Mouse (Mus musculus) megakaryocyte, embryonic 14.5 days (primary cell): ENCODE data around the gene Tex30. TPM values are rescaled to one million over a fixed set of nuclear protein-coding genes. Genes with fewer than 3 reads are reported as not detected.

Experiments used
- H3K27me3 ChIP-seq: replicated peaks from 2 replicates; pipeline ENCODE3; 2012; ENCODE audit warnings: inconsistent platforms
- H3K36me3 ChIP-seq: replicated peaks from 2 replicates; pipeline ENCODE3; 2012; ENCODE audit warnings: low read length, inconsistent platforms, mixed read lengths
- H3K4me1 ChIP-seq: 2 replicates; pipeline ENCODE4 v1.6.1; 2012; ENCODE audit warnings: inconsistent platforms
- H3K4me3 ChIP-seq: replicated peaks from 2 replicates; pipeline ENCODE3; 2012; ENCODE audit warnings: moderate library complexity, mild to moderate bottlenecking, inconsistent platforms
- H3K9me3 ChIP-seq: 2 replicates; pipeline ENCODE4 v1.6.1; 2012; ENCODE audit warnings: inconsistent platforms
- FLI1 ChIP-seq: IDR thresholded peaks from 2 replicates; pipeline ENCODE4 v1.6.1; 2012; ENCODE audit warnings: low read length, inconsistent platforms, mixed read lengths
- GATA1 ChIP-seq: IDR thresholded peaks from 3 replicates; pipeline ENCODE4 v1.6.1; 2012; ENCODE audit warnings: mixed read lengths, low read length, inconsistent platforms, borderline replicate concordance
- polyA plus RNA-seq: library from polyadenylated mRNA; stranded (reverse); fragments of >175 nt; gene quantifications from 2 replicates; pipeline ENCODE4 v1.2.3, GENCODE M21; 2012; ENCODE audit warnings: low replicate concordance; ENCODE audit not compliant: insufficient read depth

The Tex30 gene
- polyA plus RNA-seq, 1 experiment = 3.0 TPM

GRCm38 (mm10) chr1:44119201-44120073 lies 17.2 kb upstream of the Tex30 start:
- peak overlapping the region; percentile 100 for H3K4me3 ChIP-seq
- TF ChIP-seq GATA1 (no peak), FLI1 (no peak)
- no peaks in the 10 kb centered on the region for H3K9me3 ChIP-seq
- peaks cover 38% of the 10 kb centered on the region for H3K36me3 ChIP-seq
- H3K27me3 ChIP-seq = no peaks in the 10 kb centered on the region
- peaks cover 37% of the 10 kb centered on the region for H3K4me1 ChIP-seq

GRCm38 (mm10) chr1:44118239-44119054 lies 16.2 kb upstream of the Tex30 start, which contains the start of the genes Kdelc1 and Bivm:
Kdelc1 (minus strand) TSS chr1:44118808.
Bivm (plus strand) TSS chr1:44118957.
- Histone ChIP-seq H3K4me3 (peak within 1 kb of the TSS; percentile 100), H3K36me3 (peaks cover 39% of the 10 kb centered on the region), H3K4me1 (peaks cover 37% of the 10 kb centered on the region), H3K27me3 (no peaks in the 10 kb centered on the region), H3K9me3 (no peaks in the 10 kb centered on the region)
- TF ChIP-seq GATA1 (no peak), FLI1 (no peak)

DNA sequence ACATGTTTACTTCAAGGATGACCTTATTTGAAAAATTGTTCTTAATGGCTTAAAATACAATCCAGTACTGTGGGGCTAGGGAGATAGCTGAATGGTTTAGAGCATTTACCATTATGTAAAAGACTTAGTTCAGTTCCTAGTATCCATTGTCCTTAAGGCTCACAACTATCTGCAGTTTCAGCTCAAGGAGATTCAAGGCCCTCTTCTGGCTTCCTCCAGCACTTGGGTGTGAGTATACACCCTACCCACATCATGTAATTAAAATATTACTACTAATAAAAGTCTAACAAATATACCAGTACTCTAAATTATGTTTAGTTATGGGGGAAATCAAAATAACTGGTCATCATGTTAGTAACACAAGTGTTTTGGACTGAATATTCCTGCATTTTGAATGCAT lies 15.3 kb upstream of the Tex30 start:
- peaks cover 33% of the 10 kb centered on the region for H3K4me1 ChIP-seq
- no peaks in the 10 kb centered on the region for H3K27me3 ChIP-seq
- H3K4me3 ChIP-seq = peak overlapping the region; percentile 100
- TF ChIP-seq GATA1 = no peak
- TF ChIP-seq FLI1 = no peak
- H3K9me3 ChIP-seq = no peaks in the 10 kb centered on the region
- peaks cover 45% of the 10 kb centered on the region for H3K36me3 ChIP-seq

- Histone ChIP-seq H3K4me3 (peak overlapping the region; percentile 85), H3K27me3 (no peaks in the 10 kb centered on the region), H3K4me1 (peaks cover 5% of the 10 kb centered on the region), H3K9me3 (no peaks in the 10 kb centered on the region), H3K36me3 (peaks cover 35% of the 10 kb centered on the region)
- TF ChIP-seq FLI1 (no peak), GATA1 (no peak)
These were observed 698 bp upstream of the Tex30 start for GRCm38 (mm10) chr1:44102939-44103338.

DNA sequence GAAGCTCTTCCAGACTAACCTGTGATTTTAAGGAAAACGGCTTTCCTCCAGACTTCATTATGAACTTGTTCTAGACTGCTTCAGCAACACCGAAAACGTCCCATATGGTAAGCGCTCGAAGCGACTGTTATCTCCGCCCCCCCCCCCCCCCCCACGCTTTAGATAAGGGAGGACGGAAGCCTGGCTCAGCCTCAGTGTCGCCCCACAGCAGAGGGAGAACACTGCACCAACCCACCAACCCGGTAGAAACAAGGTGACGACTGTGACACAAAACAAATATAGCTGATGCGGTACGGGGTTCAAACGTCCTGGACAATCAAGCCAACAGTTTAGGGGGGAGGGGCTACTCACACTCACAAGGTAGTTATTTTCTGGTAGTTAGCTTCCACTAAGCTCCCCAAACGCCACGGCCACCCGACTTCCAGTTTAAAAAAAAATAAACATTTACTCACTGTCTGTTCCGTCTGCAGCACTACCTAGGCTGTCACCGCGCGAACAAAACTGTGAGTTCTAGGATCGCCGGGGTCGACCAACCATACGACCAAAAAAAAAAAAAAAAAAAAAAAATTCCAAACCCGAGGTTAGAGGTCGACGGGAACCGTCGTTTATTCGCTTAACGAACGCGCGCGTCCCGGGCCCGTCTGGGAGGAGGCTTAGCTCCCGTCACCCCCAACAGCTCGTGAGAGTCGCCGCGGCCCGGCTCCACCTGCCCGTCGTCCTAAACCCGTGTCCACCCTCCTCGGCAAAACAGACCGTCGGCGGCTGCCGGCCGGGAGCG lies 604 bp downstream of the Tex30 start:
- peaks cover 5% of the 10 kb centered on the region for H3K4me1 ChIP-seq
- H3K36me3 ChIP-seq = peaks cover 28% of the 10 kb centered on the region
- H3K27me3 ChIP-seq = no peaks in the 10 kb centered on the region
- TF ChIP-seq GATA1 (no peak), FLI1 (no peak)
- peak overlapping the region; percentile 97 for H3K4me3 ChIP-seq
- H3K9me3 ChIP-seq = no peaks in the 10 kb centered on the region

- Histone ChIP-seq H3K27me3 (no peaks in the 10 kb centered on the region), H3K4me1 (peaks cover 3% of the 10 kb centered on the region; the same call in 1 of the 2 replicates), H3K4me3 (no peak overlapping the region), H3K36me3 (no peaks in the 10 kb centered on the region), H3K9me3 (no peaks in the 10 kb centered on the region)
- no peak for TF ChIP-seq FLI1
- no peak for TF ChIP-seq GATA1
These were observed 37.6 kb downstream of the Tex30 start for GRCm38 (mm10) chr1:44064625-44065024.

DNA sequence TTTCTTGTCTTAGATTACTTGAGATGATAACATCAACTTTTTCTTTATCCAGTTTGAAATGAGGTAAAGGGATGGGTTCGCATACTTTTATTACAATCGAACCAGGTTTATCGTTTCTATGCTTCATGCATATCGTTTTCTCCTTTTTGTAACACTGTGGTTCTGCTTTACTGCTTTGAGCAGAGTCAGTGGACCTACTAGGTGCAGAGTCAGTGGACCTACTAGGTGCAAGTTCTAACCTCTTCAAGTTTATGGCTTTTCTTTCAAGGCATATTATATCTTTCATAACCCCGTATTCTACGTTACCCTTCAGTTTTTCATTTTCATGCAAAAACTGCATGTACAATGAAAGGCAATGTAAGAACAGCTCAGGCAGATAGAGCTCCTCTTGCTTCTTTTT lies 38.8 kb downstream of the Tex30 start:
- Histone ChIP-seq H3K4me1 (peaks cover 3% of the 10 kb centered on the region; the same call in 1 of the 2 replicates), H3K27me3 (no peaks in the 10 kb centered on the region), H3K4me3 (no peak overlapping the region), H3K36me3 (no peaks in the 10 kb centered on the region), H3K9me3 (no peaks in the 10 kb centered on the region)
- TF ChIP-seq GATA1 = no peak
- no peak for TF ChIP-seq FLI1

GRCm38 (mm10) chr1:44061836-44062235 lies 40.4 kb downstream of the Tex30 start, which contains the start of gene Gm8251:
Gm8251 (minus strand) TSS chr1:44061936.
- H3K27me3 ChIP-seq = no peaks in the 10 kb centered on the region
- no peaks in the 10 kb centered on the region for H3K9me3 ChIP-seq
- TF ChIP-seq FLI1 = no peak
- TF ChIP-seq GATA1 = no peak
- peaks cover 3% of the 10 kb centered on the region; the same call in 1 of the 2 replicates for H3K4me1 ChIP-seq
- no peak within 1 kb of the TSS for H3K4me3 ChIP-seq
- H3K36me3 ChIP-seq = no peaks in the 10 kb centered on the region

DNA sequence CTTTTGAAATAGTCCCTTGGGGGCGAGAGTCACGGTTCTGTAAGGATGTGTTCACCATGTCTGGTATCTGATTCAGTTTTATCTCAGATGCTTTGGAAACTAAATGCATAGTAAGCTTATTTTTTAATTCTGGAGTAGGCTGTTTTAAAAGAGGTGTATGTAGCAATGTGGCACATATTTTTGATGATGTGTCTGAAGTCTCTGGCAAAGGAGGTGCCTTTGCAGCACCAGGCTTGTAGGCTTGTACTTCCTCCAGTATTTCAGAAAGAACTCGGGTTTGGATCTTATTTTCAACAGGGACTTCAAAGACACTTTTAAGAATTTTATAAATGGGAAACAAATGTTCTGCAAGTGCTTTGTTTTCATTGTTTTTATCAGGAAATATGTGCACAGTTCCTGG lies 44.4 kb downstream of the Tex30 start:
- Histone ChIP-seq H3K4me1 (peaks cover 3% of the 10 kb centered on the region; the same call in 1 of the 2 replicates), H3K9me3 (no peaks in the 10 kb centered on the region), H3K36me3 (no peaks in the 10 kb centered on the region), H3K27me3 (no peaks in the 10 kb centered on the region), H3K4me3 (no peak overlapping the region)
- no peak for TF ChIP-seq FLI1
- no peak for TF ChIP-seq GATA1
